Mouse (Mus musculus) limb, embryonic 14.5 days (tissue): ENCODE measurements around the gene Ptk7. TPM values are rescaled to one million over a fixed set of nuclear protein-coding genes. Genes with fewer than 3 reads are reported as not detected.

Experiments
- ATAC-seq: fragments of 200-750 bp; cut with Nextera tagmentation; 2 replicates; pipeline ENCODE4 v1.8.0; 2017; ENCODE audit warnings: low read depth, moderate number of reproducible peaks, moderate TSS enrichment; ENCODE audit not compliant: low FRiP score
- DNase-seq: peaks from one replicate; pipeline ENCODE4 v3.0.0-alpha.2; 2015; ENCODE audit warnings: low spot score
- H3K27ac ChIP-seq: fragments of 300-500 bp; sonication (generic); replicated peaks from 2 replicates; pipeline ENCODE4 v1.5.1; 2014; ENCODE audit warnings: low read depth, mild to moderate bottlenecking, low read length, moderate library complexity, mixed read lengths
- H3K27me3 ChIP-seq: fragments of 300-500 bp; sonication (generic); 2 replicates; pipeline ENCODE4 v1.6.1; 2014; ENCODE audit warnings: low read length, mixed read lengths; ENCODE audit not compliant: control insufficient read depth, insufficient read depth
- H3K36me3 ChIP-seq: fragments of 300-500 bp; sonication (generic); 2 replicates; pipeline ENCODE4 v1.6.1; 2014; ENCODE audit warnings: mild to moderate bottlenecking, low read length, moderate library complexity, mixed read lengths; ENCODE audit not compliant: control insufficient read depth, insufficient read depth
- H3K4me1 ChIP-seq: fragments of 300-500 bp; sonication (generic); 2 replicates; pipeline ENCODE4 v1.6.1; 2014; ENCODE audit warnings: antibody characterized with exemption, low read length, mixed read lengths; ENCODE audit not compliant: control insufficient read depth, insufficient read depth
- H3K4me2 ChIP-seq: fragments of 300-500 bp; sonication (generic); replicated peaks from 2 replicates; pipeline ENCODE4 v1.6.1; 2014; ENCODE audit warnings: low read depth, mild to moderate bottlenecking, low read length, moderate library complexity; ENCODE audit not compliant: severe bottlenecking
- H3K4me3 ChIP-seq: fragments of 300-500 bp; sonication (generic); replicated peaks from 2 replicates; pipeline ENCODE4 v1.5.1; 2014; ENCODE audit warnings: low read length
- H3K9ac ChIP-seq: fragments of 300-500 bp; sonication (generic); 2 replicates; pipeline ENCODE4 v1.6.1; 2014; ENCODE audit warnings: mild to moderate bottlenecking, low read depth, low read length, moderate library complexity; ENCODE audit not compliant: severe bottlenecking
- H3K9me3 ChIP-seq: fragments of 300-500 bp; sonication (generic); 2 replicates; pipeline ENCODE4 v1.6.1; 2016; ENCODE audit warnings: low read length; ENCODE audit not compliant: control insufficient read depth
- POLR2A ChIP-seq: fragments of 200-500 bp; IDR thresholded peaks from 2 replicates; pipeline ENCODE4 v1.8.0; 2012; ENCODE audit warnings: inconsistent platforms, mild to moderate bottlenecking, moderate library complexity, borderline replicate concordance; ENCODE audit not compliant: insufficient read depth, insufficient read length; ENCODE audit errors: extremely low read depth
- WGBS: fragments of 180-500 bp; shearing (Covaris S2); extraction: QIAGEN DNeasy Blood & Tissue Kit; methylation state at CpG from one replicate; pipeline ENCODE4 v1.1.7; 2014; 5-methylcytosine and 5-hydroxymethylcytosine counted together
- polyA plus RNA-seq, 2 experiments: library from polyadenylated mRNA; depleted of rRNA in 1 of 2; stranded (reverse) in 1 of 2; unstranded in 1 of 2; fragments of >200 nt; fragmentation: Nextera tagmentation in 1 of 2; extraction: Ambion mirVana in 1 of 2; gene quantifications; 2 replicates each; pipeline versions ENCODE4 v1.2.1 to v1.2.3; 2012 to 2014

The Ptk7 gene
- polyA plus RNA-seq, 2 experiments, result 73.8 to 89.4 TPM

- TF ChIP-seq POLR2A, result no peak
- Histone ChIP-seq H3K4me3 (peak overlapping the region; percentile 76), H3K27ac (peak overlapping the region; percentile 96), H3K9me3 (no peaks in the 10 kb centered on the region; the same call in 1 of the 2 replicates), H3K4me2 (peak overlapping the region; percentile 63), H3K4me1 (peaks cover 27% of the 10 kb centered on the region), H3K36me3 (peaks cover 48% of the 10 kb centered on the region), H3K27me3 (no peaks in the 10 kb centered on the region), H3K9ac (peak overlapping the region; percentile 92; the same call in 1 of the 2 replicates)
- DNase-seq (no peak), ATAC-seq (no peak)
- WGBS, result 32% methylated on average over 15 of the region's 15 CpGs
Measured at GRCm38 (mm10) chr17:46649811-46650210, 20.5 kb upstream of the Ptk7 start.

- Histone ChIP-seq H3K36me3 (peaks cover 34% of the 10 kb centered on the region), H3K4me3 (no peak overlapping the region), H3K27ac (no peak overlapping the region), H3K9me3 (no peaks in the 10 kb centered on the region), H3K4me1 (peaks cover 27% of the 10 kb centered on the region), H3K4me2 (no peak overlapping the region), H3K27me3 (no peaks in the 10 kb centered on the region), H3K9ac (no peak overlapping the region)
- no peak for TF ChIP-seq POLR2A
- ATAC-seq (no peak), DNase-seq (no peak)
- 92% methylated on average over 9 of the region's 9 CpGs for WGBS
Measured at GRCm38 (mm10) chr17:46648436-46648835, 19.1 kb upstream of the Ptk7 start.

GRCm38 (mm10) chr17:46647279-46647678, 18.0 kb upstream of the Ptk7 start:
- 93% methylated on average over 7 of the region's 7 CpGs for WGBS
- peak overlapping the region; percentile 87; the same call in 1 of the 2 replicates for H3K4me2 ChIP-seq

GRCm38 (mm10) chr17:46646322-46646662, 17.0 kb upstream of the Ptk7 start:
- Histone ChIP-seq H3K9me3 (no peaks in the 10 kb centered on the region), H3K4me1 (peaks cover 12% of the 10 kb centered on the region), H3K27me3 (no peaks in the 10 kb centered on the region), H3K9ac (peak overlapping the region; percentile 77), H3K27ac (peak overlapping the region; percentile 79), H3K36me3 (peaks cover 27% of the 10 kb centered on the region), H3K4me3 (peak overlapping the region; percentile 82), H3K4me2 (peak overlapping the region; percentile 87)
- TF ChIP-seq POLR2A, result no peak
- under 1% methylated on average over 17 of the region's 19 CpGs for WGBS
- DNase-seq, result no peak
- peak; percentile 14 for ATAC-seq

More at GRCm38 (mm10) chr17:46647279-46647678, 18.0 kb upstream of the Ptk7 start:
- no peaks in the 10 kb centered on the region for H3K27me3 ChIP-seq
- DNase-seq, result no peak
- no peak for ATAC-seq
- no peak for TF ChIP-seq POLR2A
- 0 out of 2 replicates have a peak overlapping the region, but pooled peaks have one; percentile 82 for H3K4me3 ChIP-seq
- H3K4me1 ChIP-seq, result peaks cover 21% of the 10 kb centered on the region
- H3K27ac ChIP-seq, result no peak overlapping the region
- peaks cover 23% of the 10 kb centered on the region for H3K36me3 ChIP-seq
- no peak overlapping the region for H3K9ac ChIP-seq
- no peaks in the 10 kb centered on the region for H3K9me3 ChIP-seq

GRCm38 (mm10) chr17:46645561-46646321, 16.4 kb upstream of the Ptk7 start, which contains the start of the genes Klc4 and Mrpl2:
TSS of gene Klc4 (minus strand) at chr17:46646022.
TSS of gene Mrpl2 (plus strand) at chr17:46646229.
- Histone ChIP-seq H3K36me3 (peaks cover 27% of the 10 kb centered on the region), H3K27ac (peak within 1 kb of the TSS; percentile 79), H3K4me1 (peaks cover 11% of the 10 kb centered on the region), H3K9ac (peak within 1 kb of the TSS; percentile 77), H3K4me2 (peak within 1 kb of the TSS; percentile 90), H3K4me3 (peak within 1 kb of the TSS; percentile 82), H3K9me3 (no peaks in the 10 kb centered on the region), H3K27me3 (no peaks in the 10 kb centered on the region)
- peak; percentile 86; the same call in 1 of the 2 replicates for TF ChIP-seq POLR2A
- peak; percentile 96 for DNase-seq
- peak; percentile 85 for ATAC-seq
- WGBS, result under 1% methylated on average over 50 of the region's 53 CpGs
